Mouse (Mus musculus) cortical plate, adult 2 months (tissue): ENCODE results near the gene Yif1b. TPM values are rescaled to one million over a fixed set of nuclear protein-coding genes. Genes with fewer than 3 reads are reported as not detected.

ENCODE experiments used
- H3K27ac ChIP-seq: fragments of 200-500 bp; 2 replicates; pipeline ENCODE4 v1.5.1; 2012; ENCODE audit warnings: low read length, control low read depth, inconsistent platforms; ENCODE audit not compliant: insufficient read depth
- H3K4me1 ChIP-seq: fragments of 200-500 bp; 2 replicates; pipeline ENCODE4 v1.6.1; 2011; ENCODE audit warnings: low read length; ENCODE audit not compliant: control insufficient read depth, insufficient read depth
- H3K4me3 ChIP-seq: fragments of 200-500 bp; 2 replicates; pipeline ENCODE4 v1.5.1; 2011; ENCODE audit warnings: mild to moderate bottlenecking, low read length, control low read depth; ENCODE audit not compliant: insufficient read depth
- CTCF ChIP-seq: fragments of 200-500 bp; IDR thresholded peaks from 2 replicates; pipeline ENCODE4 v1.5.1; 2011; ENCODE audit warnings: mild to moderate bottlenecking, control low read depth, low read length; ENCODE audit not compliant: insufficient read depth; ENCODE audit errors: extremely low read depth
- POLR2A ChIP-seq: fragments of 200-500 bp; IDR thresholded peaks from 2 replicates; pipeline ENCODE4 v1.6.1; 2011; ENCODE audit warnings: mild to moderate bottlenecking, low read length, control low read depth; ENCODE audit not compliant: insufficient read depth; ENCODE audit errors: extremely low read depth
- polyA plus RNA-seq: library from polyadenylated mRNA; depleted of rRNA; stranded (reverse); fragments of >200 nt; gene quantifications from 2 replicates; pipeline ENCODE4 v1.2.3, GENCODE M21; 2012

The Yif1b gene
- polyA plus RNA-seq, 1 experiment = 71.7 TPM

GRCm38 (mm10) chr7:29257368-29257767 is 19.2 kb downstream of the Yif1b start:
- no peaks in the 10 kb centered on the region for H3K4me1 ChIP-seq
- no peak overlapping the region for H3K27ac ChIP-seq
- no peak overlapping the region for H3K4me3 ChIP-seq
- no peak for TF ChIP-seq CTCF
- TF ChIP-seq POLR2A = no peak

GRCm38 (mm10) chr7:29259781-29260730 is 21.9 kb downstream of the Yif1b start:
- no peak overlapping the region for H3K4me3 ChIP-seq
- TF ChIP-seq CTCF = no peak
- no peak for TF ChIP-seq POLR2A
- H3K4me1 ChIP-seq = no peaks in the 10 kb centered on the region
- H3K27ac ChIP-seq = no peak overlapping the region

- H3K4me3 ChIP-seq = no peak overlapping the region
- H3K27ac ChIP-seq = no peak overlapping the region
- TF ChIP-seq CTCF (no peak), POLR2A (no peak)
- H3K4me1 ChIP-seq = no peaks in the 10 kb centered on the region
These were observed 24.0 kb downstream of the Yif1b start for GRCm38 (mm10) chr7:29262151-29262550.

- H3K4me3 ChIP-seq = no peak overlapping the region
- no peak overlapping the region for H3K27ac ChIP-seq
- no peaks in the 10 kb centered on the region for H3K4me1 ChIP-seq
- TF ChIP-seq CTCF (no peak), POLR2A (no peak)
These were observed 25.7 kb downstream of the Yif1b start for GRCm38 (mm10) chr7:29263831-29264230.

DNA sequence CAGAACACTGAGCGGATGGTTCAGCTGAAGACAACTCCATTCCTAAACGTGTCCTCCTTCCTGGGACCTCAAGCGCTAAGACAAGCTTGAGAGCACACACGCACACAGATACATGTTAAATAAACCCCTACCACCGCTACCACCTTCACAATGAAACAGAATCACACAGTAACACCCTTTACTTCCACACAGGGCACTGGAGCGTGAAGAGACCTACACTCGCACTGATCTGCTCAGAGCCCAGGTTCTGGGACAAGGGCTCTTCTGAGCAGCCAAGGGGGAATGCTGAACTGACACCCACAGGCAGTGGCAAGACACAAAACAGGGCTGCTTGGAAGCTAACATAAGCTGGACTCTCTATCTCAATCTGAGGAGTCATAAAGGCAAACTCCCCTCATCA is 27.5 kb downstream of the Yif1b start:
- TF ChIP-seq CTCF (no peak), POLR2A (no peak)
- no peak overlapping the region for H3K27ac ChIP-seq
- H3K4me3 ChIP-seq = no peak overlapping the region
- H3K4me1 ChIP-seq = no peaks in the 10 kb centered on the region

- Histone ChIP-seq H3K4me3 (no peak overlapping the region), H3K27ac (no peak overlapping the region), H3K4me1 (peaks cover 1% of the 10 kb centered on the region; the same call in 1 of the 2 replicates)
- TF ChIP-seq CTCF (no peak), POLR2A (no peak)
These were observed 28.8 kb downstream of the Yif1b start for GRCm38 (mm10) chr7:29266931-29267330.

- TF ChIP-seq CTCF (no peak), POLR2A (no peak)
- no peak overlapping the region for H3K27ac ChIP-seq
These were observed 32.3 kb downstream of the Yif1b start for GRCm38 (mm10) chr7:29270445-29270844.

GRCm38 (mm10) chr7:29271687-29272465 is 33.7 kb downstream of the Yif1b start:
- Histone ChIP-seq H3K27ac (no peak overlapping the region), H3K4me1 (peaks cover 1% of the 10 kb centered on the region; the same call in 1 of the 2 replicates), H3K4me3 (no peak overlapping the region)
- TF ChIP-seq POLR2A (no peak), CTCF (no peak)

More at GRCm38 (mm10) chr7:29270445-29270844, 32.3 kb downstream of the Yif1b start:
- no peak overlapping the region for H3K4me3 ChIP-seq
- peaks cover 1% of the 10 kb centered on the region; the same call in 1 of the 2 replicates for H3K4me1 ChIP-seq

- TF ChIP-seq POLR2A (no peak), CTCF (no peak)
- H3K4me1 ChIP-seq = peaks cover 1% of the 10 kb centered on the region; the same call in 1 of the 2 replicates
- H3K27ac ChIP-seq = no peak overlapping the region
- H3K4me3 ChIP-seq = no peak overlapping the region
These were observed 38.6 kb downstream of the Yif1b start for GRCm38 (mm10) chr7:29276715-29277114.

- no peak overlapping the region for H3K27ac ChIP-seq
- H3K4me1 ChIP-seq = peaks cover 2% of the 10 kb centered on the region; the same call in 1 of the 2 replicates
- TF ChIP-seq CTCF = no peak
- TF ChIP-seq POLR2A = no peak
- H3K4me3 ChIP-seq = no peak overlapping the region
These were observed 39.4 kb downstream of the Yif1b start for GRCm38 (mm10) chr7:29277510-29277909.
